Mouse (Mus musculus) CD8-positive naive resting alpha-beta T cell, adult 2 months (primary cell): ENCODE measurements around the gene Lrrc66.

ENCODE experiments used
- DNase-seq, 2 experiments: peaks; one replicate each; pipeline ENCODE4 v3.0.0; 2022; ENCODE audit warnings: low read depth in 2 of 2, low spot score in 2 of 2

The Lrrc66 gene

GRCm38 (mm10) chr5:73632291-73632690 is at the start of gene Lrrc66:
Gene Lrrc66 (minus strand): TSS chr5:73632526.
- DNase-seq: no peak

- no peak for DNase-seq
These were observed 44.3 kb upstream of the Lrrc66 start for GRCm38 (mm10) chr5:73676626-73677025.

DNA sequence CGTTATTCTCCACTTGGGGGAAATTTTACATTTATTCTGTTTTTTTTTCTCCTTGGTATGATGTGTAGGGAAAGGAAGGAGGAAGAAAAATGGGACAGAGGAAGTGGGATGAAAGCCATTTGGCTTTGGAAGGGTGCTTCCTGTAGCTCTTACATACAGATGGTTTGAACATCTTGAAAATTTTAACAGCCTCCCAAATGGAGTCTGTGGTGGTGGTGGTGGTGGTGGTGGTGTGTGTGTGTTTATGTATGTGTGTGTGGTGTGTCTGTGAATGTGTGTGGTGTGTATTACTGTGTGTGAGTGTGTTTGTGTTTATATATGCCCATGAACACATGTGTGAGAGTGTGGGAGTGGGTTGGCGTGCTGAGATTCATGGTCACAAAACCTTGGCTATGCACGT is 43.3 kb upstream of the Lrrc66 start:
- DNase-seq: no peak

GRCm38 (mm10) chr5:73669386-73669785 is 37.1 kb upstream of the Lrrc66 start:
- no peak for DNase-seq

- no peak for DNase-seq
These were observed 35.6 kb upstream of the Lrrc66 start for GRCm38 (mm10) chr5:73667877-73668276.

DNA sequence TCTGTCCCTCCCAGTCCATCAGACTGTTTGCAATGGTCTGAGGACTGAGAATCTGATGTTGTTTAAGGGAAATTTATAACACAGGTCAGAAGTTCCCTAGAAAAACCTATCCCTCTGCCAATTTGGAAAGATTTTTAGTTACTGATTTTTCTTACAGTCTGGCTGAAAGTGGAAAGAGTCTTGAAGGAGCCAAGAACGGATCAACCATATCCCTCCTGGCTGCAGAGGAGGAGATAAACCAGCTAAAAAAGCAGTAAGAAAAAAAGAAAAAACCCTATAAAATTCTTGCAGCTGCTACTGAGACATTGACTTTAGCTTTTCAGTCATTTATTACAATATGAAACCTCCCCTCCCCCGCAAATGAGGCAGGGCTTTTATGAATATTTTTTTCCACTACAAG is 34.4 kb upstream of the Lrrc66 start:
- DNase-seq: no peak

DNA sequence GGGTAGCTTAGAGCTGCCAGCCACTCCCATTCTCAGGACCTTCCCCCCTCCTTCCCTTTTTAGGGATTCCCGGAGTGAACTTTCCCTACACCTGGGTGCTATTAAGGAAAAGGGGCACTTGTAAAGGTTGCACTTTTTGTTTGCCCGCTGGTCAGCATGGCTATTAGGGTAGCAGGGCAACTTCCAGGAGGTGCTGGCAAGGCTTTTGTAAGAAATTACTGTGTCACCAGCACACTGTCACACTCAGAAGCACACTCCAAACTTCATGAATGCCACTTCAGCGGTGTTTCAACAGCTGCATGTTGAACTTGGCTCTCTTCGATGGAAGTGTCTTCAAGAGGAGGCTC is 19.5 kb upstream of the Lrrc66 start:
- DNase-seq: no peak

- DNase-seq: peak in 1 of 2 experiments; percentile 8
These were observed 18.9 kb upstream of the Lrrc66 start, which contains the start of gene Spata18 for GRCm38 (mm10) chr5:73651061-73651854. Gene Spata18 (plus strand): TSS chr5:73651379.

DNA sequence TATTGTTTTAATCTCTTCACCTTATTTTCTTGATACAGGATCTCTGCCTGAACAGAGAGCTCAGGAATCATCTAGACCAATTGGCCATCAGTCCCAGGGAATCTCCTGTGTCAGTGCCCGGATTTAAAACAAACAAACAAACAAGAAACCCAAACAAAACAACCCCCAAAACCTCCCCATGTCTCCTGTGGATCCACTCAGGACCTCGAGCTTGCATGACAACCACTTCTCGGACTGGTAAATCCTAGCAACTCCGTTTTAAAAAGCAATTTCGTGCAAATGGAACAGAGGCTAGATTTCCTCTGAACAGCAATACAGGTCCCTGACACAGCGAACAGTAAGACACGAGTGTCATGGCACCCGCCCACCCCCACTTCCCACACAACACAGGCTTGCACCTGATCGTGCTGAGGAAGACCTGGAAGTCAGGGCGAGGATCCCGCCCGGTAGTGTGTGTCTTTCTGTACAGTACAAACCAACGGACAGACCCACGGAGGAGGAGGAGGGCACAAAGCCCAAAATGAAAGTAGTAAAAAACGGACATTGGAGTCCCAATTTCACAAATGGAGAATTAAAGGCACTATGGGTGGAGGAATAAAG is 18.1 kb upstream of the Lrrc66 start:
- peak; percentile 7 to 15 for DNase-seq

DNA sequence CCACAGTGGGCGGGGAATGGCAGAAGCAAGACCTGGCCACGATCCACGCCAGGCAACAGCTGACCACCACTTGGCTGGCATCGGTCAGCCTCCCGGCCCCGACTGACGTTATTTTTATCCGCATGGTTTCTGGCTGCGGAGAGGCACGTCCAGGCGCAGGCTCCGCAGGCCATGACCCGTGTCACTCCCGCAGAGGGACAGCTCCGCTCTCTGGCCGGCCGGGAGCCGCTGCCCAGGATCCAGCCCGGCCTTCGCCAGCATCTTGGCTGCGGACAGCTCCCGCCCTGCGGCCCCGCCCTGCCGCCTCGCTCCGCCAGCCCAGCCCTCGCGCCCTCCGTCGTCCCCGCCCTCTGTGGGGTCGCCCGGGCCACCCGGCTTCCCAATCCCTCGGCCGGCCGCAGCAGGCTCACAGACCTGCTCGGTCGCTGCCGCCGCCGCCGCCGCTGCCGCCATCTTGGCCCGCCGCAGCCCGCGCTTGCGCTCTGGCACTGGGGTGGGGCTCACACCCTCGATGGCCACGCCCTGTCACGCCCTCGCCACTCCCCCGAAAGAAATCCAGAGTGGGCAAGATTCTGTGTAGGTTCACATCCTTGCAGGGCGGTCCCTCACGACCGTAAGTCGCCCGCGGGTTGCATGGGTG is 15.1 kb upstream of the Lrrc66 start, which contains the start of gene Sgcb:
Sgcb (minus strand) TSS at position 530 of the 640 bp plus-strand sequence.
- peak; percentile 69 to 82 for DNase-seq

DNA sequence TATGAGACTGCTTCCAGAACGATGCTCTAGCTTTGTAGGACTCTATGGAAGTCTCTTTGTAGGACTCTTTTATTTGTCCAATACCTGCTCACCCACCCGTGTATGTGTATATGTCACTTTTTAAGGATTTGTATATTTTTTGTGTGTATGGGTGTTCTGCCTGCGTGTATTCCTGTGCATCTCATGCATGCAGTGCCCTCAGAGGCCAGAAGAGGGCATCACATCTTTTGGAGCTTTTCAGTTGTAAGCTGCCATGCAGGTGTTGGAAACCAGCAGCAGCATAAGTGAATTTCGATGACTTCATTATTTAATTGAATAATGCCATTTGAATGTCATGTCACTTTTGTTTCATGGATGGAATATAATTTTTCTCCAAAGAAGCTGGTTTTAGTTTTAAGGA is 9.8 kb upstream of the Lrrc66 start:
- peak; percentile 15 to 39 for DNase-seq

DNA sequence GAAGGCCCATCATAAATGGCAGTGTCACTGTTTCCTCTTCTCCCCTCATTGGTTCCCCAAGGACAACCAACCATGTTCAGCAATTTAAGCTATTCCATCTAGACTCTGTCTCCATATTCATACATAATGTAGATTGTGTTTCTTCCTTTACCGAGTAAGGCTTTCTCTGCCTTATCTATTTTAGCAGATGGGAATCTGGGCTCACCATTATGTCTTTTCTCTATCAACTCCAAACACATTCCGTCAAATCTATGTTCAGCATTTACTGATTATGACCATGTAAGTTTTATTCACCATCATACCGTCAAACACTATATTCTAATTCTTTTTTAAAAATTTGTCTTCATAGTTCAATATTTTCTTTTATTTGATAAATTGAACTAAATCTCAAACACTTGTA is 8.7 kb upstream of the Lrrc66 start:
- no peak for DNase-seq

DNA sequence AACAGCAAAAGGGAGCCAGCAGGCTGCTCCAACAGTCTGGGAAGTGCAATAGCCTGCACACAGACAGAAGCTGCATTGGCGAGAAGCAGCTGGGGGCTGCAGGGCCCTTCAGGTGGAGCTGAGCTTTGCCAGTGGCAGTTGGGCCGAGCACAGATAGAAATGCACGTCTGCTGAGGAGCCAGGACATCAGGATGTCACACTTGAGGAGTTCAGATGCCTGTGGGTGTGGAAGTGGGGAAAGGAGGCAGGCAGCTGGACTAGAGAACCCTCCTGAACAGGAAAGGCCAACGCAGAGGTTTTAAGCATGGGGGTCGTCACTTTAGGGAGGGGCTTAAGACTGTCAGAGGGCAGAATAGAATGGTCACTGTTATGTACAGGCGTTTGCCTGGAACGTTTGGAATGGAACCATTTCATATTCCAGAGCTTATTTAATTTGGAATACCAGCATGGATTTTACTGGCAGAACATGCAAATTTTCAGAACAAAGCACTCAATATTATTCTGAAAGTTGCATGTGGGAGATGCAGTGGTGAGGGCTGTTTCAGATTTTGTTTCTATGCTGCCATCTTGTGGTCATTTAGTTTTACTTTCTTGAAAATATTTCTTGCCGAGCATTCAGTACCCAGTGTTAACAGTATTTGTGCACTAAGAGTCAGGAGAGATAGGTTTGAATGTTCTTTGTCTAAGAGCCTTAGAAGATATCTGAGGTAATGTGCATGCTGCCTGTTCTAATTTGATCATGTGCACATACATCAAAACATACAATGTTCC is 5.2 kb upstream of the Lrrc66 start:
- peak in 1 of 2 experiments; percentile 19 for DNase-seq

DNA sequence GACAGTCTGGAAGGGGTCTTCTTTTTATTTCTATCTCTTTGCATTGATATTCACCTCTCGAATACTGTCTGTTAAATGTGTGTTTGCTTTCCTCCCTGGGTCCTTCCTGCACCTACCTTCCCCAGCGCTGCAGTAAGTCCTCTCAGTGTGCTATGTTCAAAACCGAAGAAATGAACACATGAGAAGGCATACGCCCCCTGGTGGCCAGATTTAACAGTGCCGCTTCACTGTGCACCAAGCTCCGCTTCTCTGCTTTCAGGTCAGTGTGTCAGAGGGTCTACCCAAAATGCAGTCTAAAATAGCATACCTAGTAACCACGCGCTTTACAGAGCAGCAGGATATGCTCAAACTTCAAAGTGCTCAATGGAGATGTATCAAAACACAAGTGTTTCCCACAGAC is 815 bp upstream of the Lrrc66 start:
- peak; percentile 66 to 69 for DNase-seq

DNA sequence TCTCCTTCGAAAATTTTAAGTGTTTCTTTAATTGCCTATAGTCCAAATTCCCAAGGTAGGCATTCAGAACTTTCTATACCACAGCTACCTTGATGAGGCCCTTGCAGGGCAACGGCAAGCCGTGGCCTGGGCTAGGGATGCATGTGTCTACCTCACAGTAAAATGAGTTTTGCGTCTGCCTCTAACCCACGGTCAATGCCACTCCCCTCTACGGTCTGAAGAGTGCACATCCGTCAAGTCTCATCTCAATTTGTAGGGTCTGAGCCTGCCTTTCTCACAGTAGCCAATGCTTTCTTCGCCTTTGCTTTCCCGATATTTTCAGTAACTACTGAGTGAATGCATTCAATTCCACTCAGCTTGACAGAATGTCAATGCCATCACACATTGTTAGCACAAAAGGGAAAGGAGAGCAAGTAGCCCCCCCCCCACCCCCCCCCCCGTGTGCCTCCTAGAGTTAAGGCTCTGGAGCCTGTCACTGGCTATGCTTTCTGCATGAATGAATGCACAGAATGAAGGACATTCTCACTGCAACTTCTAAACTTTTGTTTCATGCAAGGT is 1.2 kb downstream of the Lrrc66 start:
- no peak for DNase-seq

- no peak for DNase-seq
These were observed 2.2 kb downstream of the Lrrc66 start for GRCm38 (mm10) chr5:73630141-73630540.

DNA sequence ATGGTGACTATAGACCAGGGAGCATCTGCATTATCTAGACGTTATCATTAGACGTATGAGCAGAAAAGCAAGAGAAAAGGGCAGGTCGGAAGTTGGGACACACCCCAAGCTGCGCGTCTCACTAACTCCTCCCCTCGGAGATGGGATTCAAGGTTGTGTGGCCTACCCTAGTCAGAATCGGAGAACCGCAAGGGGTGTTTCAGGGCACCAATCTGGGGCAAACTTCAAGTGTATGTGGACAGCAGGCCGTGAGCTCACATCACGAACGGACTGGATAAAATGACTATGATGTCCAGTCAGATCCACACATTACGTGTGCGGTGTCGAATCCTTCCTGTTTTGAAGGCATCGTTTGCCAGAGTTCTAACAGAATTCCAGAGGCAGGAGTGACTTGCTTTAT is 4.3 kb downstream of the Lrrc66 start:
- no peak for DNase-seq

- DNase-seq: no peak
These were observed 4.8 kb downstream of the Lrrc66 start for GRCm38 (mm10) chr5:73627559-73627958.

- no peak for DNase-seq
These were observed 5.5 kb downstream of the Lrrc66 start for GRCm38 (mm10) chr5:73626842-73627241.

GRCm38 (mm10) chr5:73625505-73625904 is 6.8 kb downstream of the Lrrc66 start:
- no peak for DNase-seq

DNA sequence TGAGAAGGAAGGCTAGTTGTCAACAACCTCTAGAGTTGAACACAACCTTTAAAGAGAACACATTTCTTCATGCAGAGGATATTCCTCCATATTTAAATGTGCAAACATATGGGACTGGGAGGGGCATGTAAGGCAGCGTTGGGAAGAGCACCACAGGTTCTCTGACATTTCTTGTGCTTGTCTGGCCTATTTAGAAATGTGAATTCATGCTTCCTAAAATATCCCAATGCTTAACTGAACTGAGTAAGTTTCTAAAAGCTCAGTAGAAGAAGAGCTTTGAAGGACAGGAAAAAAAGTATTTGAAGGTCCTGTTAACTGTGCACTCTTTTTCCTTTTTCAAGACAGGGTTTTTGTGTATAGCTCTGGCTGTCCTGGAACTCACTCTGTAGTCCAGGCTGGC is 13.4 kb downstream of the Lrrc66 start:
- DNase-seq: no peak
